Mouse (Mus musculus): ENCODE results near the gene Vamp9.

The Vamp9 gene

GRCm38 (mm10) chr5:99906181-99906956 is at the start of gene Vamp9:
TSS of gene Vamp9 (plus strand) at chr5:99906254.
- DNase-seq (ENCODE audit: low spot score in 2 of 2): peak; percentile 87 to 96

- no peak for DNase-seq (ENCODE audit: low spot score in 2 of 2)
These were observed 48.9 kb upstream of the Vamp9 start for GRCm38 (mm10) chr5:99857106-99857637.

GRCm38 (mm10) chr5:99859637-99860433 is 46.2 kb upstream of the Vamp9 start:
- DNase-seq (ENCODE audit: low spot score in 2 of 2): no peak

- no peak for DNase-seq (ENCODE audit: low spot score in 2 of 2)
These were observed 44.2 kb upstream of the Vamp9 start for GRCm38 (mm10) chr5:99861816-99862215.

DNA sequence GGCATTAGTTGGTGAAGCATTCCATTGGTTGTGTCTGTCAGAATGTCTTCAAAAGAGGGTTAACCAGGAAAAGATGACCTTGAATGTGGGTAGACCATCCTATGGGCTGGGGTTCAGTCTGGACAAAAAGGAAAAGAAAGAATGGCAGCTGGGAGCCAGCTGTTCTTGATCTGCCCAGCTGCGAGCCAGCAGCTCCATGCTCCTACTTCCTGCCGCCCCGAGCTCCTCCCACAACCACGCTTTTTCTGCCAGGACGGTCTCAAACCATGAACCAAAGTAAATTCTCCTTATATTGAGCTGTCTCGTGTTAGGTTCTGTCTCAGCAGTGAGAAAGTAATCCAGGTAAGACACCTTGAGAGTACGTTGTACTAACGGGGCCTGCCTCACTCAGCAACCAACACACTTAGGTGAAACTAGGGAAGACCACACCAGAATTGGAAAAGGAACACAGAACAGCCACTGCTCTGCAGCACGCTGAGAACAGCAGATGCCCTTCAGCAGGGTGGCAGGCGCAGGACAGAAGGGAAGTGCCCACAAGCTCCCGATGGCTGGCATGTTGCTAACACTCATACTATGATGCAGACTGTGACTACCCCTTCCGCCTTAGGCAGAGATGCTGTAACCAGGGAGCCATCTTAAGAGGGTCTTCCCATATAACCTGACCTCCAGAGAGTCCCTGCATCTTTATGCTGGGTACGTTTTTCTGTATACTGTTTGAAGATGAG is 42.2 kb upstream of the Vamp9 start:
- DNase-seq (ENCODE audit: low spot score in 2 of 2): no peak

DNA sequence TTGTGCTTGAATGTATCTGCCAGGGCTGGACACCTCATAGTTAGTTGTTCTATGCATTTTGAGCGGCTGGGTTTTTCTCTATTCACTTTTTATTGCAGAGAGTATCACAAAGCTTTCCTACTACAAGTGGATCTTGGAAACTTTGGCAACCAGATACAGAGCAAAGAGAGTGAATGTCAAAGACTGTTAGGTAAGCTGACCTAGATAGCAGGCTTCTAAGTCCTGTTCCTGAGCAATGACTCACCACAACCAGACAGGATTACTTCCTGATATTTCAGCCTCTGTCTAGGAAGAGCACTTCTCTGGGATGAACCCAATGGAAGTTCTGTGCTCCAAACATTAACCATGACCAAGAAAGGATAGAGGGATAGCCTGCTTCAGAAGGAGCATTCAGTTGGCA is 40.3 kb upstream of the Vamp9 start:
- no peak for DNase-seq (ENCODE audit: low spot score in 2 of 2)

- no peak for DNase-seq (ENCODE audit: low spot score in 2 of 2)
These were observed 37.8 kb upstream of the Vamp9 start for GRCm38 (mm10) chr5:99868286-99868685.

GRCm38 (mm10) chr5:99868923-99869322 is 37.1 kb upstream of the Vamp9 start:
- DNase-seq (ENCODE audit: low spot score in 2 of 2): no peak

DNA sequence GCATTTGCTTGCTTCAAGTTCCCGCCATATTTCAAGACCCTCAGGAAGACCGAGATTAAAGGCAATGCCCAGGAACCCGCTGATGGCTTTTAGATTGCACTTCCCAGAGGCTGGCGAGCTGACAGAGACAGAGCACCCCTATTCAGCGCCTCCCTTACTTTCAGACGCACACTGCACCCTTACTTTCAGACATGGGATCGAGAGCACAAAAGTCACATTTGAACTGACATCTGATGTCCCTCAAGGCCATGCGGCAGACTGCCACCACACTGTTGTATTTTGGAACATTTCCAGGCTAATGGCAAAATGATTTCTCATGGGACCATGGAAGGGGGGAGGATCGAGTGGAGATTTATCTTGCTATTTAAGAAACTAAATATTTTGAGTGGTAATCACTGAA is 28.5 kb upstream of the Vamp9 start:
- no peak for DNase-seq (ENCODE audit: low spot score in 2 of 2)

DNA sequence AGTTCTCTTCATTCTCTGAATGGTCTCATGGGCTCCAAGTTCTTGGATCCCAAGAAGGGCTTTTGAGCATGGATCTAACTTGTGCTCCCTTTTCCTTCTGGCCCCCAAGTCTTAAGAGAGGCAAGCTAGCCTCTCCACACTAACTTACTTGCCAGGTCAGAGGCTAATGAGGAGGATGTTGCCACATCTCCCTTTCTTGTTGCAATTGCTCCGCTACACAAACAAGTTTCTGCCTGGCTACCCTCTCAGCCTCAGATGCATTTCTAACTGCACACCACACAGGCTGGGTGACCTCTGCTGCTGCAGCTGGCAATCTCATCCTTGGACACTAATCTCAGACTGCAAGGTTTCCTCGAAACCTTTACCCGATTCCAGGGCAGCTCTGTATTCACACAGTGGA is 23.6 kb upstream of the Vamp9 start:
- DNase-seq (ENCODE audit: low spot score in 2 of 2): no peak

GRCm38 (mm10) chr5:99884035-99884434 is 22.0 kb upstream of the Vamp9 start:
- no peak for DNase-seq (ENCODE audit: low spot score in 2 of 2)

DNA sequence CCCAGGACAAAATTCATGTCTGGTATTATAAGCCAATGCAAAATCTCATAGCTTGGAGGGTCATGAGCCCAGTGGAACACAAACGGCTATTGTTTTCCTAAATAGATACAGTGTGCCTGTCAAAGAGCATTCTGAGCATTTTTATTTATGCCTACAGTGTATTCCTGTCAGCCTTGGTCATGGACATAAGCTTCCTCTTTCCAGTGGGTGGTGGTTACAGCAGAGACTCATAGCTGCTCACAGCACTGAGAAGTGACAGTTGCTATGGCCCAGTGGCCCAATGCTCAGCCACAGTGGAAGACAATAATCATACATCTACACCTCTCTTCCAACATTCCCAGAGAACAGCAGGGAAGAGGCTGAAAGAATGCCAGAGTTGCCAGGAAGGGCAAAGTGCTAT is 18.9 kb upstream of the Vamp9 start:
- DNase-seq (ENCODE audit: low spot score in 2 of 2): no peak

DNA sequence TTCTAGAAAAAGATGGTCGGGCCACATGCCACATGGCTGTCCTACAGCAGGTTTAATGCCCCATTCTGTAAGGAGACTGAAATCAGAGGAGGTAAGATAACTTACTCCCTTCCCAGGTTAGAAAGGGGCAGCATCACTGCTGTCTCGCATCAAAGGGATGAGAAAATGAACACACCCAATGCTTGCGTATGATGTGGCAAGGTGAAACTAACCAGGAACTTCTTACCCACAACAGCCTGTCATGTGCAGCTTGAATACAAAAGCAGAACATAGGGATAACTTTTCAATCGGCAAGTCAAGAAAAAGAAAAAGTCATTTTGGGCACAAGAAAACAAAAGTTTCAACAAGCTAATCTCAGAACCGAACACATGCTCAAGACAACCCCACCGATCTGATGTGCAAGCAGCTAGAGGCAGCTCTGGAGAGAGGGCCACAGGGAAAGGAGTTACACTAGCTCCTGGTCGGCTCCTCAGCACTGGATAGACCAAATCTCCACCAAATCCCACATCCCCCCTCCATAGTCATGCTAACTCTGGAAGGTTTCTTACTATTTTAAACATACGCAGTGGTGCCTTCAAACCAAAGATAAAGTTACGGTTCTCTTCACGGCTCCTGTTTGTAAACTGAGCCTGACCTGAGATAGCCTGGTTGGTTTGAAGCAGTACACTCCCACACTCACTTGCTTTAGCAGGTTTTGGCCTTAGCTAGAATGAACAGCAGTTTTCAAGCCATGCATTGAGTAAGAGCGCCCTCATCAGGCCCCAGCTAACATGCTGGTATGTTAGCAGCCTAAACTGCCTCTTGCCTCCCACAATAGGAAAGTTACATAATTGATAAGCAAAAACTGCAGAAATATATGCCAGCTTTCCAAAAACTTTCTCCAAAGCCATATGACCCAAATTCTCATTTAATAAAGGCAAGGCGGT is 14.3 kb upstream of the Vamp9 start:
- DNase-seq (ENCODE audit: low spot score in 2 of 2): peak; percentile 70 to 87

DNA sequence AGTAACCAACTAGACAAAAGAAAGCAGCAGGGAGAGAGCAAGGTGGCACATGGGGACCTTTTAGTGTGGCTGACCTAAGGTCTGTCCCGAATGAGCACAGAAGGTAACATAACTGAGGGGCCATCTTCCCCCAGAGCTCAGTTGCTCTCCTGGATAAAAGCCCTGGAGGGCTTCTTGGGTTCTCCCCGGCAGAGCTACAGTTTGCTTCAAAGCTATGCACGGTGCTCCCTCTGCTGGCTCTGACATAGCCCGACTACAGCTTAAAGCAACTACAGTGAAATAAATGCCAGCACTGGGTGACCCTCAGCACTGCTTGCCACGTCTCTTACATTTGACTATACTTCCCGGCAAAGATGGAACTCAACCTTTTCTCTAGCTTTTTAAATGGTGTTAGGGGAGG is 6.0 kb upstream of the Vamp9 start:
- peak in 1 of 2 experiments; percentile 71 for DNase-seq (ENCODE audit: low spot score in 2 of 2)

DNA sequence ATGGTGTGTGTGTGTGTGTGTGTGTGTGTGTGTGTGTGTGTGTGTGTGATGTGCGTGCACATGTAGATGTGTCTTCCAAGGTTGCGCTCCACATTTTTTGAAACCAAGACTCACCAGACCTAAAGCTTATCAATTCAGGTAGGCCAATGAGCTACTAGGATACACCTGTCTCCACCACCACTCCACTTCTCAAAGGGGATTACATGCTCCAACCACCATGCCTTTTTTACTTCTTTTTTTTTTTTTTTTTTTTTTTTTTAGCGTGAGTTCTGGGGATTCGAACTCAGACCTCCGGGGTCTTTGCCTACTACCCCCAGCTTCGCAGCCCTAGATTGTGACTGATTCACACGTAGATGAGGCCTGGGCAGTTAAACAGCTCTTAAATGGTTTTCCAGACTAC is 323 bp upstream of the Vamp9 start:
- DNase-seq (ENCODE audit: low spot score in 2 of 2): no peak

DNA sequence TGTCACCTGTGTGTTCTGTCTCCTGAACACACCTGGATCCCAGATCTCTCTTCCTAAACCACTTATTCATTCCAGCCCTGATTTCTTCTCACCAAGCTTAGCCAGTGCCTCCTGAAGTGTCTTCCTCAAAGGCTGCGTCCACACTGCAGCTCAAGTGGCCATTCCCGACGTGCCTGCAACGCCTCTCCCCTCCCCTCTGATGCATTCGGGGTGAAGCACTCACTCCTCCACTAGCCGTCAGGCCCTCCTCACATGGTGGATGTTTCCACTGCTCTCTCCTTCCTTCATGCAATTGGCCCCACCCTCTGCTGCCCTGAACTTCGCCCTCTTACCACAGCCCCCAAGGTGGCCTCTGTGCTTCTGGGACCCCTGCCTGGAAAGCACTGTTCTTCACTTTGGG is 9.4 kb downstream of the Vamp9 start:
- DNase-seq (ENCODE audit: low spot score in 2 of 2): no peak

GRCm38 (mm10) chr5:99922033-99922432 is 16.0 kb downstream of the Vamp9 start:
- no peak for DNase-seq (ENCODE audit: low spot score in 2 of 2)

GRCm38 (mm10) chr5:99927951-99928350 is 21.9 kb downstream of the Vamp9 start:
- peak in 1 of 2 experiments; percentile 20 for DNase-seq (ENCODE audit: low spot score in 2 of 2)

DNA sequence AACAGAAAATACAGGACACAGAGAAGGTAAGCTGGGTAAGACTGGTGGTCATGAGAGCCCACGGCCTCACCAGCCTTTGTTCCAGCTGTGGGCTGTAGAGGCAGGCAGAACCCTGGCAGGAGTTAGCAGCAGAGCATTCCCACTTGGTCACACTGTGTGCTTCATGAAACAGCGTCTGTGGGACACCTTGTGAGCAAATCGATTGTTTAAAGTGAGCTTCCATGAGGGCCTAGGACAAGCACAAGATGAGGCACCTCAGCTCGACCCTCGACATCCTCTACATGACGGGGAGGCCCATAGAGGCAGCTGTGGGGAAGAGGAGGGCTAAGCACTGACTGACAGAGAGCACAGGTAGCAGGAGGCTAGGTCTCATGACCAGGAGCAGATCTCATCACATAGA is 25.9 kb downstream of the Vamp9 start:
- no peak for DNase-seq (ENCODE audit: low spot score in 2 of 2)

- no peak for DNase-seq (ENCODE audit: low spot score in 2 of 2)
These were observed 33.4 kb downstream of the Vamp9 start for GRCm38 (mm10) chr5:99939440-99939839.

DNA sequence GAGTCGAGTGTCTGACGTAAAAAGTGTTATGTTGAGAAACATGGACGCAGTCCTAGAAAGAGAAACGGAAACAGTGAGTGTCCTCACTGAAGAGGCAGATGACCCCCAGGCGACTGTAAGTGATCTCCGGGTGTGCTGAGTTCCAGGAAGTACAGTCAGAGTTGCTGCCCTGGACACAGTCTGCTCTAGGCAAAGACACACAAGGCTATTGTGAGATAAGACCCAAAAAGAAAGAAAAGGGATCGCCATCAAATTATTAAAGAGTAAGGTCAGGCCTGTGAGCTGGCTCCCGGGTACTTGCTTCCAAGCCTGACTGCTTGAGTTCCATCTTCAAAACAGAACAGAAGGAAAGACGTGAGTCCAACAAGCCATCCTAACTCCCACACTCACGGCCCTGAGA is 35.2 kb downstream of the Vamp9 start:
- DNase-seq (ENCODE audit: low spot score in 2 of 2): no peak
